Mouse (Mus musculus): ENCODE results near the gene Gnb3. TPM values are rescaled to one million over a fixed set of nuclear protein-coding genes. Genes with fewer than 3 reads are reported as not detected.
"Not testable (repeated sequence)": the region's sequence is repeated elsewhere in the genome, so short reads cannot be mapped to it uniquely, and the experiment has no call there.

Gene Gnb3
- polyA plus RNA-seq, 1 experiment from 2014 or later, result 1.1 TPM

DNA sequence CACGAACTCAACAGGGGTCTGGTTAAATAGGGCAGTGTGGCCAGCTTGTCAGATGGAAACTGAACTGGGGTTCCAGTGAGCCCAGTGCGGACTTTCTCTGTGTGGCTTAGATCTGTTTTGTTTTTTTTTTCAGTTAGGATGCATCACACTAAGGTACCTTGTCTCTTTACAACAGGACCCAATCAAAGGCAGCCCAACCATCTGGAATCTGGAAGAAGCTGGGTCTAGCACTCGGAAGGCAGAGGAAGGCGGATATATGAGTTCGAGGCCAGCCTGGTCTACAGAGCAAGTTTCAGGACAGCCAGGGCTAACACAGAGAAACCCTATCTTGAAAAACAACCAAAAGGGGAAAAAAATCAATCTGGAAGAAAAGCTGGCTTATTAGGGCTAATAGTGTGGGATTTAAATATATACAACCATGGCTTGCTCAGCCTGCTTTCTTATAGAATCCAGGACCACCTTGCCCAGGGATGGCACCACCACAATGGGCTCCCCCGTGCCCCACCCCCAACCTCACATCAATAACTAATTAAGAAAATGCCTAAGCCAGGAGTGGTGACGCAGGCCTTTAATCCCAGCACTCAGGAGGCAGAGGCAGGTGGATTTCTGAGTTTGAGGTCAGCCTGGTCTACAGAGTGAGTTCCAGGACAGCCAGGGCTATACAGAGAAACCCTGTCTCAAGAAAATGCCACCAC lies 33.5 kb downstream of the Gnb3 start:
- H3K9me3 ChIP-seq, result no peaks in the 10 kb centered on the region
- H3K4me1 ChIP-seq, result peaks cover 31% of the 10 kb centered on the region
- H3K27me3 ChIP-seq (replicated peaks), result no peaks in the 10 kb centered on the region
- H3K36me3 ChIP-seq, result peaks cover 8% of the 10 kb centered on the region
- no peak overlapping the region for H3K9ac ChIP-seq
- ATAC-seq (ENCODE audit: insufficient read depth, low FRiP score, low read depth), result no peak
- WGBS, result 79% methylated on average over 7 of the region's 7 CpGs
- peak overlapping the region; percentile 96 for H3K27ac ChIP-seq
- H3K4me3 ChIP-seq (replicated peaks), result peak overlapping the region; percentile 50
- H3K4me2 ChIP-seq, result peak overlapping the region; percentile 89

DNA sequence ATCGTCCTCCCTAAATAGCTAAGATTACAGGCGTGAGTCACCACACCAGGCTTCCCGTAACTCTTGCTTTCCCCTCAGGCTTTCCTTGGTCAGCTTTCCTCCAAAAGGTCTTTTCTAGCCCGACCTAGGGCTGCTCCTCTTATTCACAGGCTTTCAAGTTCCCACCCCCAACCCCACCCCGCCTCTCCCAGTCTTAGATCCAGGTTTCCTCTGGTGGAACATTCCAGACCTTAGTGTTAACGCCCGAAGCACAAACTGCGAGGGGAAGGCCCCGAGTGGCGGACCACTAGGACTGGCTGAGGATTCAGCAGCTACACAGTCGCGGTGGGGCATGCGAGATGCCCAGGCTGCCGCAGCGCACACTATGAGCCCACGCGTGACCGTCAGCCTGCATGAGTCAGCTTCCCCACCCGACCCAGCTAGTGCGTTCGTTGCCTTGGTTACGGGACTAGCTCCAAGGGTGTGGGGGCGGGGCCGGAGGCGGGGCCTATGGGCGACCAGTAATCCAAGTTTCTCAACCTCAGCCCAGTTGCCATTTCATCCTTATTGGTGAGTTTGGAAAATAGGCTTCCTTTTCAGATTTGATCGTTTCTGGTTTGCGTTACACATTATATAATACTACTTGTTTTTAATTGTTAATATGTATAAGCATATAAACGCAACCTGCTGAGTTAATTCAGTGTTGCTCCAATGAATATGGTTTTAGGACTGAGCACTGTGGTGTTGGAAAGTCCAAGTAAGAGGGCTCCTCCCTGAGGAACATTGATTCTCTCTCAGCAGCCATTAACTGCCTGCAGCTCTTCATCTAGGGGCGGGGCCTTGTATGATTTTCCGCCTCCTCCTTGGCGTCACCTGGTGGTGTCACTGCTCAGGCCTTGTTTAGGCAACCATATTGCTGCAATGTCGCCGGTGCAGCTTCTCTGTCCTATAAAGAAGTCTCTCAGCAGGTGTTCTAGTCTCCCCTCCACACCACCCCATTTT lies 34.4 kb downstream of the Gnb3 start:
- H3K4me3 ChIP-seq (replicated peaks), result peak overlapping the region; percentile 50
- 0 out of 2 replicates have a peak overlapping the region, but pooled peaks have one; percentile 4 for H3K9ac ChIP-seq
- no peaks in the 10 kb centered on the region for H3K9me3 ChIP-seq
- H3K36me3 ChIP-seq, result peaks cover 4% of the 10 kb centered on the region; the same call in 1 of the 2 replicates
- 2% methylated on average over 34 of the region's 34 CpGs for WGBS
- no peaks in the 10 kb centered on the region for H3K27me3 ChIP-seq (replicated peaks)
- peak overlapping the region; percentile 96 for H3K27ac ChIP-seq
- H3K4me1 ChIP-seq, result peaks cover 28% of the 10 kb centered on the region
- peak overlapping the region; percentile 89 for H3K4me2 ChIP-seq
- peak; percentile 83 for ATAC-seq (ENCODE audit: insufficient read depth, low FRiP score, low read depth)

DNA sequence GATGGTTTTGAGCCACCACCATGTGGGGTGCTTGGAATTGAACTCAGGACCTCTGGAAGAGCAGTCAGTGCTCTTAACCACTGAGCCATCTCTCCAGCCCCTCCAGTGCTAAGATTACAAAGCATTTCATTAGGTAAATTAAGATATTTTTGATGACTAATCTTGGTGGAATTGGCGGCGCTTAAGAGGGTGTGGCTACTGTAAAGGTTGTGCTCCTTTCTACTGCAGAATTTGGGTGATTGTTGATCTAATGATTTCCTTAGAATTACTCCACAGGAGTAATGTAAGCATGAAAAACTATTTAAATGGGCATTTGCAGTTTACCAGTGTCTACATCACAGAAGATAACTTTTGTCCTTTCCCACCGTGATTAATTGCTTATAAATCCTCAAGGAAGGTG lies 35.7 kb downstream of the Gnb3 start:
- H3K4me3 ChIP-seq (replicated peaks), result no peak overlapping the region
- H3K27me3 ChIP-seq (replicated peaks), result no peaks in the 10 kb centered on the region
- no peaks in the 10 kb centered on the region for H3K36me3 ChIP-seq
- no peak overlapping the region for H3K4me2 ChIP-seq
- H3K27ac ChIP-seq, result no peak overlapping the region
- H3K9ac ChIP-seq, result no peak overlapping the region
- ATAC-seq (ENCODE audit: insufficient read depth, low FRiP score, low read depth), result no peak
- WGBS, result 82% methylated on average over 3 of the region's 3 CpGs
- H3K4me1 ChIP-seq, result peaks cover 15% of the 10 kb centered on the region
- H3K9me3 ChIP-seq, result no peaks in the 10 kb centered on the region

- H3K27me3 ChIP-seq (replicated peaks); H3K27ac ChIP-seq; H3K9ac ChIP-seq; H3K36me3 ChIP-seq; ATAC-seq (ENCODE audit: insufficient read depth, low FRiP score, low read depth); H3K4me3 ChIP-seq (replicated peaks); H3K4me2 ChIP-seq; H3K9me3 ChIP-seq: not testable (repeated sequence)
- 93% methylated on average over 4 of the region's 4 CpGs for WGBS
- H3K4me1 ChIP-seq, result peaks cover 14% of the 10 kb centered on the region
Observed at GRCm38 (mm10) chr6:124803691-124804090, 36.4 kb downstream of the Gnb3 start.

GRCm38 (mm10) chr6:124803061-124803460 lies 37.0 kb downstream of the Gnb3 start:
- no peaks in the 10 kb centered on the region for H3K36me3 ChIP-seq
- H3K9ac ChIP-seq, result no peak overlapping the region
- H3K27ac ChIP-seq, result no peak overlapping the region
- H3K4me3 ChIP-seq (replicated peaks), result no peak overlapping the region
- H3K27me3 ChIP-seq (replicated peaks), result no peaks in the 10 kb centered on the region
- H3K4me2 ChIP-seq, result no peak overlapping the region
- ATAC-seq (ENCODE audit: insufficient read depth, low FRiP score, low read depth), result no peak
- H3K4me1 ChIP-seq, result peaks cover 12% of the 10 kb centered on the region
- WGBS, result 82% methylated on average over 3 of the region's 3 CpGs
- H3K9me3 ChIP-seq, result no peaks in the 10 kb centered on the region

- not testable (repeated sequence) for H3K27me3 ChIP-seq (replicated peaks); H3K9ac ChIP-seq; ATAC-seq (ENCODE audit: insufficient read depth, low FRiP score, low read depth); H3K27ac ChIP-seq; H3K9me3 ChIP-seq; H3K4me1 ChIP-seq; H3K36me3 ChIP-seq
- H3K4me2 ChIP-seq, result 0 out of 2 replicates have a peak overlapping the region, but pooled peaks have one; percentile 30
- 16% methylated on average over 6 of the region's 9 CpGs for WGBS
- H3K4me3 ChIP-seq (replicated peaks), result peak overlapping the region; percentile 21
Observed at GRCm38 (mm10) chr6:124802400-124802799, 37.7 kb downstream of the Gnb3 start.

- Histone ChIP-seq H3K36me3 (no peaks in the 10 kb centered on the region), H3K4me1 (no peaks in the 10 kb centered on the region), H3K27ac (peak overlapping the region; percentile 59; the same call in 1 of the 2 replicates), H3K4me2 (no peak overlapping the region), H3K4me3 (replicated peaks) (no peak overlapping the region), H3K27me3 (replicated peaks) (no peaks in the 10 kb centered on the region), H3K9me3 (no peaks in the 10 kb centered on the region), H3K9ac (no peak overlapping the region)
- no peak for ATAC-seq (ENCODE audit: insufficient read depth, low FRiP score, low read depth)
- 68% methylated on average over 2 of the region's 2 CpGs for WGBS
Observed at GRCm38 (mm10) chr6:124796200-124796599, 43.9 kb downstream of the Gnb3 start.

DNA sequence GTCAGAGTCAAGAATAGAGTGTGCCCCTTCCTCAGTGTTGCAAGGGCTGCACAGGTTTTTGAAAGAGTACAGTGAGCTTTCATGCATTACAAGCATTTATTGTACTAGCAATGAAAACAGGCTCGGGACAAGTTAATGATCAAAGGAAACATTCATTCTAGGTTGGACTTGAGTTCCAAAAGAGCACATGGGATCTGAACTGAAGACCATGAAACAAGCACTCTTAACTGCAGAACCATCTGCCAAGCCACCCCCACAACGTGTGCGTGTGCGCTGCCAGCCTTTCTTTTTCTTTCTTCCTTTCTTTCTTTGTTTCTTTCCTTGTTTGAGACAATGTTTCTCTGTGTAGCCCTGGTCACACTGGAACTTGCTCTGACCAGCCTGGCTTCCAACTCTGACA lies 44.3 kb downstream of the Gnb3 start:
- H3K27ac ChIP-seq, result peak overlapping the region; percentile 59; the same call in 1 of the 2 replicates
- H3K4me1 ChIP-seq, result no peaks in the 10 kb centered on the region
- no peak overlapping the region for H3K9ac ChIP-seq
- no peaks in the 10 kb centered on the region for H3K27me3 ChIP-seq (replicated peaks)
- 75% methylated on average over 4 of the region's 4 CpGs for WGBS
- no peak for ATAC-seq (ENCODE audit: insufficient read depth, low FRiP score, low read depth)
- H3K36me3 ChIP-seq, result no peaks in the 10 kb centered on the region
- no peaks in the 10 kb centered on the region for H3K9me3 ChIP-seq
- no peak overlapping the region for H3K4me2 ChIP-seq
- H3K4me3 ChIP-seq (replicated peaks), result no peak overlapping the region

GRCm38 (mm10) chr6:124791911-124792310 lies 48.2 kb downstream of the Gnb3 start:
- no peak overlapping the region for H3K9ac ChIP-seq
- ATAC-seq (ENCODE audit: insufficient read depth, low FRiP score, low read depth), result no peak
- H3K4me1 ChIP-seq, result no peaks in the 10 kb centered on the region

DNA sequence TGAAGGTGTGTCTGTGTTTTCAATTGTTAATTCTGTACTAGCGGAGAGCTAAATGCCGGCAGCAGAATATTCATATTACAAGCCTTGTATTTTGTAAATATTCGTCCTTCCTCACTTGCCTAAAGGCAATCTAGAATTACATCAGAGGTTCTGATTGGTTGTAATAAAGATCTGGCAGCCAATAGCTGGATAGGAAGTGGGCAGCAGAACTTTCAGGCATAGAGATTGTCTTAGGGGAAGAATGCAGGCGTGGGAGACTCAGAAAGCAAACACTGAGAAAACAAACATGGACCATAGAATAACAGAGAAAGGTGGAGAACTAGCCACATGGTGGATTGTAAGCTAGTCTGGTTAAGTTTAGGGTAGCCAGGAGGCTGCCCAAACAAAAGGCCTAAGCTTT lies 50.0 kb downstream of the Gnb3 start:
- WGBS, result 50% methylated on average over 4 of the region's 4 CpGs
- no peak for ATAC-seq (ENCODE audit: insufficient read depth, low FRiP score, low read depth)

More at GRCm38 (mm10) chr6:124791911-124792310, 48.2 kb downstream of the Gnb3 start:
- Histone ChIP-seq H3K4me3 (replicated peaks) (no peak overlapping the region), H3K27me3 (replicated peaks) (no peaks in the 10 kb centered on the region), H3K4me2 (no peak overlapping the region), H3K27ac (no peak overlapping the region), H3K9me3 (no peaks in the 10 kb centered on the region), H3K36me3 (no peaks in the 10 kb centered on the region)
- 84% methylated on average over 3 of the region's 3 CpGs for WGBS

GRCm38 (mm10) chr6:124789519-124789918 lies 50.6 kb downstream of the Gnb3 start:
- no peak for ATAC-seq (ENCODE audit: insufficient read depth, low FRiP score, low read depth)
- Histone ChIP-seq H3K27me3 (replicated peaks) (no peaks in the 10 kb centered on the region), H3K4me2 (no peak overlapping the region), H3K36me3 (no peaks in the 10 kb centered on the region), H3K4me1 (no peaks in the 10 kb centered on the region), H3K4me3 (replicated peaks) (no peak overlapping the region), H3K27ac (no peak overlapping the region), H3K9ac (no peak overlapping the region), H3K9me3 (no peaks in the 10 kb centered on the region)
- 83% methylated on average over 4 of the region's 4 CpGs for WGBS

More for the DNA sequence above, 50.0 kb downstream of the Gnb3 start:
- Histone ChIP-seq H3K36me3 (no peaks in the 10 kb centered on the region), H3K27me3 (replicated peaks) (no peaks in the 10 kb centered on the region), H3K9ac (no peak overlapping the region), H3K9me3 (no peaks in the 10 kb centered on the region), H3K4me3 (replicated peaks) (no peak overlapping the region), H3K4me2 (no peak overlapping the region), H3K27ac (no peak overlapping the region), H3K4me1 (no peaks in the 10 kb centered on the region)

GRCm38 (mm10) chr6:124787722-124788121 lies 52.4 kb downstream of the Gnb3 start:
- no peak overlapping the region for H3K9ac ChIP-seq
- no peak overlapping the region for H3K4me3 ChIP-seq (replicated peaks)
- no peak overlapping the region for H3K27ac ChIP-seq
- H3K4me1 ChIP-seq, result peaks cover under 1% of the 10 kb centered on the region; the same call in 1 of the 2 replicates
- no peaks in the 10 kb centered on the region for H3K27me3 ChIP-seq (replicated peaks)
- 68% methylated on average over 10 of the region's 10 CpGs for WGBS
- H3K36me3 ChIP-seq, result no peaks in the 10 kb centered on the region
- no peak for ATAC-seq (ENCODE audit: insufficient read depth, low FRiP score, low read depth)
- no peak overlapping the region for H3K4me2 ChIP-seq
- no peaks in the 10 kb centered on the region for H3K9me3 ChIP-seq

All from stomach, embryonic 15.5 days (tissue).